Mouse (Mus musculus) G1E (cell line): ENCODE results near the gene Wbp1. TPM values are rescaled to one million over a fixed set of nuclear protein-coding genes. Genes with fewer than 3 reads are reported as not detected.
A peak's percentile ranks its signal among the peaks of the same experiment; 100 is the strongest.

ENCODE experiments used
- ATAC-seq: 2 replicates; pipeline ENCODE4 v1.8.0; 2016; ENCODE audit warnings: mild to moderate bottlenecking; ENCODE audit not compliant: insufficient number of reproducible peaks, poor library complexity, low FRiP score, severe bottlenecking; ENCODE audit errors: extremely low read depth
- DNase-seq: peaks from one replicate; pipeline ENCODE4 v3.0.0; 2012; ENCODE audit warnings: low spot score
- H3K27me3 ChIP-seq: 2 replicates; pipeline ENCODE4 v1.6.1; 2012; ENCODE audit warnings: mild to moderate bottlenecking, low read length, inconsistent platforms; ENCODE audit not compliant: insufficient read depth
- H3K36me3 ChIP-seq: replicated peaks from 2 replicates; pipeline ENCODE3; 2012; ENCODE audit warnings: mild to moderate bottlenecking, inconsistent platforms
- H3K4me1 ChIP-seq: 2 replicates; pipeline ENCODE4 v1.6.1; 2012; ENCODE audit warnings: low read depth, low read length, inconsistent platforms, mixed read lengths; ENCODE audit not compliant: insufficient read depth
- H3K4me3 ChIP-seq: 2 replicates; pipeline ENCODE4 v1.5.1; 2012; ENCODE audit warnings: low read depth, mild to moderate bottlenecking, inconsistent platforms, low read length, moderate library complexity, mixed read lengths
- H3K9me3 ChIP-seq: replicated peaks from 2 replicates; pipeline ENCODE4 v1.6.1; 2012; ENCODE audit warnings: inconsistent platforms
- CTCF ChIP-seq: IDR thresholded peaks from 2 replicates; pipeline ENCODE4 v1.5.1; 2012; ENCODE audit warnings: low read depth, low read length, inconsistent platforms, mixed read lengths
- GATA1 ChIP-seq: IDR thresholded peaks from 2 replicates; pipeline ENCODE4 v1.6.1; 2012; ENCODE audit warnings: borderline replicate concordance, low read length, inconsistent platforms, mixed read lengths
- GATA2 ChIP-seq: IDR thresholded peaks from 2 replicates; pipeline ENCODE4 v1.6.1; 2012; ENCODE audit warnings: low read depth, low read length, inconsistent platforms, borderline replicate concordance
- POLR2AphosphoS5 ChIP-seq: IDR thresholded peaks from 2 replicates; pipeline ENCODE4 v1.6.1; 2012; ENCODE audit warnings: low read depth, low read length, inconsistent platforms; ENCODE audit not compliant: insufficient replicate concordance
- TAL1 ChIP-seq: conservative IDR thresholded peaks from 2 replicates; pipeline ENCODE4 v1.6.1; 2012; ENCODE audit warnings: low read depth, low read length, inconsistent platforms, mixed read lengths
- polyA plus RNA-seq: library from polyadenylated mRNA; stranded (reverse); fragments of >175 nt; gene quantifications from 2 replicates; pipeline ENCODE4 v1.2.3, GENCODE M21; 2012
- total RNA-seq, 2 experiments: library from RNA; stranded (forward) in 1 of 2; stranded (reverse) in 1 of 2; fragments of 200-1000 nt in 1 of 2; fragments of >200 nt in 1 of 2; fragmentation: Nextera tagmentation in 1 of 2; gene quantifications; 2 replicates each; pipeline ENCODE4 v1.2.3; 2014 to 2017

The Wbp1 gene
- total and polyA plus RNA-seq, 3 experiments: 47.9 to 94.7 (median 49.1) TPM

- DNase-seq (no peak), ATAC-seq (no peak)
- Histone ChIP-seq H3K27me3 (peaks cover 33% of the 10 kb centered on the region), H3K4me3 (no peak overlapping the region), H3K4me1 (peaks cover 19% of the 10 kb centered on the region), H3K9me3 (no peaks in the 10 kb centered on the region), H3K36me3 (peaks cover 11% of the 10 kb centered on the region)
- TF ChIP-seq TAL1 (no peak), POLR2AphosphoS5 (no peak), GATA1 (no peak), GATA2 (no peak), CTCF (no peak)
Observed at GRCm38 (mm10) chr6:83145209-83145608, 23.9 kb upstream of the Wbp1 start.

DNA sequence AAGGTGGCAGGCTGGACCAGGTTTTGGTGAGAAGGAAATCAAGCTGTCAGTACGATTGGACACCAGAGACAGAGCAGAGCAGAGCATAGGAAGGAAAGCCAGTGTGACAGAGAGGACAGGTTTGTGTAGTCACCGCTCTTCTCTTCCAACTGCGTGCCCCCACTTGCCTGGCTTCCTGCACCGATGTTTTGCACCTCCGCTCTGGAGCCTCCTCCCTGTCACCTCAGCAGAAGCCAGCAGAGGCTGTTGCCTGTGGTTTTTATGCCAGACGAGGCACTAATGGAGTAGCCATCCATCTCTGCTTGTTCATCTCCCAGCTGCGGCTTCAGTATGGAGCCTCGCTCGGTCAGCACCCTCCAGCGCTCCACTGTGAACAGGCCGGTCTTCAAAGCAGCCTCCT lies 21.5 kb upstream of the Wbp1 start:
- Histone ChIP-seq H3K4me1 (peaks cover 28% of the 10 kb centered on the region), H3K9me3 (no peaks in the 10 kb centered on the region), H3K36me3 (peaks cover 10% of the 10 kb centered on the region), H3K27me3 (peaks cover 26% of the 10 kb centered on the region), H3K4me3 (no peak overlapping the region)
- no peak for TF ChIP-seq GATA1
- TF ChIP-seq POLR2AphosphoS5: no peak
- no peak for TF ChIP-seq CTCF
- TF ChIP-seq TAL1: no peak
- TF ChIP-seq GATA2: no peak
- ATAC-seq (no peak), DNase-seq (no peak)

GRCm38 (mm10) chr6:83142211-83142731 lies 20.9 kb upstream of the Wbp1 start:
- Histone ChIP-seq H3K36me3 (peaks cover 6% of the 10 kb centered on the region), H3K4me1 (peaks cover 33% of the 10 kb centered on the region), H3K4me3 (no peak overlapping the region), H3K9me3 (no peaks in the 10 kb centered on the region), H3K27me3 (peaks cover 24% of the 10 kb centered on the region)
- no peak for ATAC-seq
- no peak for DNase-seq
- no peak for TF ChIP-seq POLR2AphosphoS5

DNA sequence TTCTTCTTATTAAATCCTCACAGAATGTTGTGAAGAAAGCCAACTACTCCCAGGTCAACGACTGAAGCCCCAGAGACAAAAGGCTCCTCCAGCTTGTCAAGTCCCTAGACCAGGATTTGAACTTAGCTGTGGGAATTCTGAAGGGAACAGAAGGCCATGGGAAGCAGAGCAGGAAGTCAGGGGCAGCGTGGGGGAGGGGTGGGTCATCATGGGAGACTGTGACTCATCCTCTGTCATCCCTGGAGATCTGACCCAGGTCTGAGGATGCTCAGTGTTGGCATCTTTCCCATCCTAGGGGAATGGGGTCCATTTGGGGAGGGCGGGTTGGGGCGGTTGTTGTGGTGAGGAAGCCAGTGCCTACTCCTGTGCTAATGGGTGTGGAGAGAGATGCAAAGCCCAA lies 20.3 kb upstream of the Wbp1 start:
- ATAC-seq (no peak), DNase-seq (no peak)
- H3K9me3 ChIP-seq: no peaks in the 10 kb centered on the region
- H3K4me3 ChIP-seq: no peak overlapping the region
- TF ChIP-seq CTCF (no peak), TAL1 (no peak), POLR2AphosphoS5 (no peak), GATA2 (no peak)
- H3K27me3 ChIP-seq: peaks cover 18% of the 10 kb centered on the region
- H3K4me1 ChIP-seq: peaks cover 34% of the 10 kb centered on the region
- peaks cover 3% of the 10 kb centered on the region for H3K36me3 ChIP-seq

DNA sequence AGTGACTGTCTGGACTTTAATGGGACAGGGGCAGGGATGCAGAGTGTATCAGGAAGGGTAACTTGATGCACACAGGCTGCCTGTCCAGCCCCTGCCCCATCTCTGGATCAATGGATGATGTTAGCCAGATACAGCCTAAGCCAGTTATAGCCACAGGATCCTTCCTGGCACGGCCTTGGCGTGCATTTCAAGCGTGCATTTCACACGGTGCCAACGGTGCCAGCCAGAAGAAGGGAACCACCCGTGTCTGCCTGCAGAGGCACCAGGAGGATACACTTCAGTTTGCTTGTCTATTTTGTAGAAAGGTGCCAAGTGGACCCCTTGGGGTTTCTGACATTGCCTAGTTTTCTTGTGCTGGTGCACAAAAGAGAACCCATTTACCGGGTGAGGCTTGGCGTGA lies 18.7 kb upstream of the Wbp1 start:
- H3K27me3 ChIP-seq: peaks cover 13% of the 10 kb centered on the region; the same call in 1 of the 2 replicates
- peaks cover 11% of the 10 kb centered on the region for H3K36me3 ChIP-seq
- peaks cover 41% of the 10 kb centered on the region for H3K4me1 ChIP-seq
- no peaks in the 10 kb centered on the region for H3K9me3 ChIP-seq
- no peak overlapping the region for H3K4me3 ChIP-seq
- no peak for ATAC-seq
- no peak for DNase-seq
- TF ChIP-seq TAL1 (no peak), GATA1 (no peak), GATA2 (no peak), POLR2AphosphoS5 (no peak), CTCF (no peak)

GRCm38 (mm10) chr6:83138056-83138455 lies 16.7 kb upstream of the Wbp1 start:
- DNase-seq (peak; percentile 59), ATAC-seq (no peak)
- Histone ChIP-seq H3K4me1 (peaks cover 50% of the 10 kb centered on the region), H3K36me3 (peaks cover 12% of the 10 kb centered on the region), H3K4me3 (peak overlapping the region; percentile 74), H3K27me3 (peaks cover 10% of the 10 kb centered on the region; the same call in 1 of the 2 replicates), H3K9me3 (no peaks in the 10 kb centered on the region)
- no peak for TF ChIP-seq GATA1
- TF ChIP-seq CTCF: no peak
- no peak for TF ChIP-seq POLR2AphosphoS5
- TF ChIP-seq GATA2: no peak
- no peak for TF ChIP-seq TAL1

- ATAC-seq (peak; percentile 56), DNase-seq (peak; percentile 74)
- H3K4me3 ChIP-seq: peak overlapping the region; percentile 74
- H3K4me1 ChIP-seq: peaks cover 48% of the 10 kb centered on the region
- no peaks in the 10 kb centered on the region for H3K9me3 ChIP-seq
- H3K36me3 ChIP-seq: peaks cover 12% of the 10 kb centered on the region
- TF ChIP-seq POLR2AphosphoS5 (no peak), CTCF (no peak), TAL1 (no peak), GATA2 (no peak), GATA1 (no peak)
- H3K27me3 ChIP-seq: peaks cover 7% of the 10 kb centered on the region; the same call in 1 of the 2 replicates
Observed at GRCm38 (mm10) chr6:83137576-83137950, 16.2 kb upstream of the Wbp1 start.
